Mouse (Mus musculus): ENCODE results near the gene Ftl1. TPM values are rescaled to one million over a fixed set of nuclear protein-coding genes. Genes with fewer than 3 reads are reported as not detected.
A peak's percentile ranks its signal among the peaks of the same experiment; 100 is the strongest.

Gene Ftl1
- polyA plus RNA-seq, 1 experiment from 2014 or later: 5,416 TPM

DNA sequence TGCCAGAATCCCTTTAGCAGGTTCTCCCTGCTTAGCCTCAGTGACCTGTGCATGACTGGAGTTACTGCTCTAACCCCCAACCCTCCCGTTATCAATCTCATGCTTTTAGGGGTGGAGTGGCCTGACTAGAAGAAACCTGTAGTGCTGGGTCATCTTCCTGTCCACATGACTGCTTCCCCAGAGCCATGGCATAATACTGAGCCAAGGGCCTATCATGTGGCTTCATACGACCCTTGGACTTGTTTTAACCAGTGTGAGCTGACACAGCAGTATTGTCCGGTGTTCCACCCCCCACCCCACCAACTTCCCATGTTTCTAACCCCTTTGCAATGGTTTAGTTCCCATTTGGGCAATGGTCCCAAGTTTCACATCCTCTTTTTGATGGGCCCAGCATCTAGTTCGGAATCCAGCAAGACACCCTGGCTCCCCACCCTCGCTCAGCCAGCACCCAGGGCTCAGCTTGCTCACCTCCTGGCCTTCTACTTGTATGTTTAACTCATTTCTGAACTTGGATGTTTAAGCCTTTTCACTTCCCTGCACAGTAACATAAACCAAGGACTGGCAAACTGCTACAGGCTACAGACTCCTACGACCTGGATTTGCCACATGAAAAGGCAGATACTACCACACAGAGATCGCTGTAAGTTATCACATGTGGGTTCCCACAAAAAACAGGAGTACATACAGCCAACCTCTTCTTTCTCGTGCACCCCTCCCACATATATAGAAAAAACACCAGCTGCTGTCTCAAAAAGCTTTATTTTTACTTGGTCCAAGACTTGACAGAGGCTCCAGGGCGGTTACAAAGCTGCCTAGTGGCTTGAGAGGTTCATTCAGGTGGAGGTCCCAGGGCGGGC is 2.3 kb downstream of the Ftl1 start:
- Histone ChIP-seq H3K36me3 (peaks cover 71% of the 10 kb centered on the region), H3K9me3 (replicated peaks) (no peaks in the 10 kb centered on the region), H3K4me1 (peaks cover 40% of the 10 kb centered on the region), H3K27ac (no peak overlapping the region), H3K27me3 (ENCODE audit: low read depth, poor library complexity, severe bottlenecking) (no peaks in the 10 kb centered on the region), H3K4me3 (peak overlapping the region; percentile 80)
- no peak for DNase-seq (ENCODE audit: low spot score)
- 77% methylated on average over 10 of the region's 10 CpGs for WGBS

GRCm38 (mm10) chr7:45456721-45457203 is 2.9 kb downstream of the Ftl1 start:
- Histone ChIP-seq H3K27ac (no peak overlapping the region), H3K27me3 (ENCODE audit: low read depth, poor library complexity, severe bottlenecking) (no peaks in the 10 kb centered on the region), H3K9me3 (replicated peaks) (no peaks in the 10 kb centered on the region), H3K36me3 (peaks cover 71% of the 10 kb centered on the region), H3K4me3 (peak overlapping the region; percentile 80), H3K4me1 (peaks cover 40% of the 10 kb centered on the region)
- 64% methylated on average over 9 of the region's 9 CpGs for whole genome bisulfite sequencing
- DNase-seq (ENCODE audit: low spot score): no peak

DNA sequence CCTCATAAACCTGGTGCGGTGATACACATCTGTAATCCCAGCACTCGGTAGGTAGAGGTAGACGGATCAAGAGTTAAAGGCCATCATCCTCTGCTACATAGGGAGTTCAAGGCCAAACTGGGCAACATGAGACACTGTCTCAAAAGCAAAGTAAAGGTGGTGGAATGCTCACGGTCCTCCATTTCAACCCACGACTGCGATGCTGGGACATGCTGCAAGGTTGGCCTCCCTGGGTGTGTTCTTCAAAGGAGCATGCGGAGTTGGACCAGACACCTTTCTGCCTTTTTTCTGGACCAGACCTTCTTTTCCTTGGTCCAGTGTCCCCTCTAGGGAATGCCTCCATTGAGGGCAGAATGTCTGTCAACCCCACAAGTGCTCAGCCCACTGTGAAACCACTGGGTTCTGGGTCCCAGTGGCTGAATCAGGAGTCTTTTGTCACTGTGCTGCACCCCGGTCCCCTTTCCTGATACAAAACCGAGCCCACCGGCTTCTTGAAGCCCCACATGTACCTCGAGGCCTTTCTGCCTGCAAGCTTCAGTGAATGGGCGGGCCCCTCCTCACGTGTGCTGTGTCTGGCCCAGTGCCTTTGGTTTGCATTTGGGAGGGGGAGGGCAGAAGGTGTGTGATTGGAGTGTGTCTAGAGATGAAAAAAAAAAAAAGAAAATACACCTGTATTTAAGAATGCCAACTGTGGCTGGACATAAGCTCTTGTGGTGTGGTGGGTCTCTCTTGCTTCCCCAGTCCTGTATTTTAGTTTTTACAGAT is 3.6 kb downstream of the Ftl1 start:
- peaks cover 67% of the 10 kb centered on the region for H3K36me3 ChIP-seq
- H3K27ac ChIP-seq: no peak overlapping the region
- WGBS: 76% methylated on average over 13 of the region's 13 CpGs
- no peaks in the 10 kb centered on the region for H3K27me3 ChIP-seq (ENCODE audit: low read depth, poor library complexity, severe bottlenecking)
- no peak overlapping the region for H3K4me3 ChIP-seq
- DNase-seq (ENCODE audit: low spot score): peak; percentile 34
- H3K4me1 ChIP-seq: peaks cover 33% of the 10 kb centered on the region
- H3K9me3 ChIP-seq (replicated peaks): no peaks in the 10 kb centered on the region

DNA sequence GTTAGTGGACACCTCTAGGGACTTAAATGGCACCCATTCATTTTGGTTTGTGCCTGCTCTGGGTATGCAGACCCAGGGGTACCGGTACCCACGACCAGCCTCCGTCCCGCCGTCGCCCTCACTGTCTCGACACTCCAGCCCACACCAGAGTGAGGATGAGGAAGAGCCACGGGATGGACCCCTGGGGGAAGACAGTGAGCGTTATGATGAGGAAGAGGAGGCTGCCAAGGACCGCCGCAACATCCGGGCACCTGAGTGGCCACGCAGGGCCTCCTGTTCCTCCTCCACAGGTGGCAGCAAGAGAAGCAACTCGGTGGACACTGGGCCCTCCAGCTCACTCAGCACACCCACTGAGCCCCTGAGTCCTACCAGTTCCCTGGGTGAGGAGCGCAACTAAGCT is 4.7 kb downstream of the Ftl1 start:
- Histone ChIP-seq H3K27ac (no peak overlapping the region), H3K4me1 (peaks cover 22% of the 10 kb centered on the region), H3K36me3 (peaks cover 71% of the 10 kb centered on the region), H3K9me3 (replicated peaks) (no peaks in the 10 kb centered on the region), H3K27me3 (ENCODE audit: low read depth, poor library complexity, severe bottlenecking) (no peaks in the 10 kb centered on the region), H3K4me3 (no peak overlapping the region)
- WGBS: 89% methylated on average over 15 of the region's 15 CpGs
- DNase-seq (ENCODE audit: low spot score): no peak

GRCm38 (mm10) chr7:45451344-45451982 is 8.2 kb downstream of the Ftl1 start:
- Histone ChIP-seq H3K36me3 (peaks cover 75% of the 10 kb centered on the region), H3K9me3 (replicated peaks) (no peaks in the 10 kb centered on the region), H3K27me3 (ENCODE audit: low read depth, poor library complexity, severe bottlenecking) (no peaks in the 10 kb centered on the region), H3K4me3 (no peak overlapping the region), H3K27ac (no peak overlapping the region), H3K4me1 (peaks cover 2% of the 10 kb centered on the region; the same call in 1 of the 2 replicates)
- peak; percentile 87 for DNase-seq (ENCODE audit: low spot score)
- 54% methylated on average over 23 of the region's 23 CpGs for whole genome bisulfite sequencing

- no peak for DNase-seq (ENCODE audit: low spot score)
Measured at GRCm38 (mm10) chr7:45449974-45450373, 9.7 kb downstream of the Ftl1 start.

GRCm38 (mm10) chr7:45447325-45447990 is 12.2 kb downstream of the Ftl1 start:
- Histone ChIP-seq H3K4me3 (no peak overlapping the region), H3K4me1 (peaks cover 2% of the 10 kb centered on the region; the same call in 1 of the 2 replicates), H3K9me3 (replicated peaks) (no peaks in the 10 kb centered on the region), H3K27me3 (ENCODE audit: low read depth, poor library complexity, severe bottlenecking) (no peaks in the 10 kb centered on the region), H3K36me3 (peaks cover 80% of the 10 kb centered on the region), H3K27ac (no peak overlapping the region)
- DNase-seq (ENCODE audit: low spot score): peak; percentile 40
- WGBS: 29% methylated on average over 11 of the region's 11 CpGs

More at GRCm38 (mm10) chr7:45449974-45450373, 9.7 kb downstream of the Ftl1 start:
- Histone ChIP-seq H3K27me3 (ENCODE audit: low read depth, poor library complexity, severe bottlenecking) (no peaks in the 10 kb centered on the region), H3K36me3 (peaks cover 76% of the 10 kb centered on the region), H3K4me3 (no peak overlapping the region), H3K27ac (no peak overlapping the region), H3K9me3 (replicated peaks) (no peaks in the 10 kb centered on the region), H3K4me1 (peaks cover 2% of the 10 kb centered on the region; the same call in 1 of the 2 replicates)
- WGBS: 97% methylated on average over 1 of the region's 1 CpGs

GRCm38 (mm10) chr7:45446589-45446988 is 13.1 kb downstream of the Ftl1 start:
- Histone ChIP-seq H3K4me3 (no peak overlapping the region), H3K36me3 (peaks cover 76% of the 10 kb centered on the region), H3K27me3 (ENCODE audit: low read depth, poor library complexity, severe bottlenecking) (no peaks in the 10 kb centered on the region), H3K27ac (no peak overlapping the region), H3K4me1 (peaks cover 2% of the 10 kb centered on the region; the same call in 1 of the 2 replicates), H3K9me3 (replicated peaks) (no peaks in the 10 kb centered on the region)
- DNase-seq (ENCODE audit: low spot score): no peak

GRCm38 (mm10) chr7:45443526-45444420 is 15.9 kb downstream of the Ftl1 start:
- Histone ChIP-seq H3K36me3 (peaks cover 83% of the 10 kb centered on the region), H3K27ac (no peak overlapping the region), H3K4me3 (no peak overlapping the region), H3K4me1 (peaks cover 2% of the 10 kb centered on the region; the same call in 1 of the 2 replicates), H3K9me3 (replicated peaks) (no peaks in the 10 kb centered on the region), H3K27me3 (ENCODE audit: low read depth, poor library complexity, severe bottlenecking) (no peaks in the 10 kb centered on the region)
- no peak for DNase-seq (ENCODE audit: low spot score)
- WGBS: 85% methylated on average over 22 of the region's 22 CpGs

GRCm38 (mm10) chr7:45437521-45438276 is 22.0 kb downstream of the Ftl1 start, which contains the start of gene Ruvbl2:
TSS of gene Ruvbl2 (minus strand) at chr7:45438096.
- Histone ChIP-seq H3K4me1 (peaks cover 48% of the 10 kb centered on the region), H3K27me3 (ENCODE audit: low read depth, poor library complexity, severe bottlenecking) (no peaks in the 10 kb centered on the region), H3K36me3 (peaks cover 34% of the 10 kb centered on the region), H3K9me3 (replicated peaks) (no peaks in the 10 kb centered on the region), H3K4me3 (peak within 1 kb of the TSS; percentile 35), H3K27ac (peak within 1 kb of the TSS; percentile 75)
- WGBS: 13% methylated on average over 19 of the region's 19 CpGs
- DNase-seq (ENCODE audit: low spot score): peak; percentile 57

GRCm38 (mm10) chr7:45437046-45437445 is 22.6 kb downstream of the Ftl1 start:
- WGBS: 20% methylated on average over 6 of the region's 6 CpGs
- no peaks in the 10 kb centered on the region for H3K9me3 ChIP-seq (replicated peaks)
- H3K27ac ChIP-seq: peak overlapping the region; percentile 75
- H3K36me3 ChIP-seq: peaks cover 35% of the 10 kb centered on the region
- H3K4me1 ChIP-seq: peaks cover 52% of the 10 kb centered on the region
- DNase-seq (ENCODE audit: low spot score): peak; percentile 39
- H3K27me3 ChIP-seq (ENCODE audit: low read depth, poor library complexity, severe bottlenecking): no peaks in the 10 kb centered on the region
- peak overlapping the region; percentile 35 for H3K4me3 ChIP-seq

All from limb, embryonic 10.5 days (tissue).